Mouse (Mus musculus): ENCODE measurements around the gene Ffar2.

The Ffar2 gene

DNA sequence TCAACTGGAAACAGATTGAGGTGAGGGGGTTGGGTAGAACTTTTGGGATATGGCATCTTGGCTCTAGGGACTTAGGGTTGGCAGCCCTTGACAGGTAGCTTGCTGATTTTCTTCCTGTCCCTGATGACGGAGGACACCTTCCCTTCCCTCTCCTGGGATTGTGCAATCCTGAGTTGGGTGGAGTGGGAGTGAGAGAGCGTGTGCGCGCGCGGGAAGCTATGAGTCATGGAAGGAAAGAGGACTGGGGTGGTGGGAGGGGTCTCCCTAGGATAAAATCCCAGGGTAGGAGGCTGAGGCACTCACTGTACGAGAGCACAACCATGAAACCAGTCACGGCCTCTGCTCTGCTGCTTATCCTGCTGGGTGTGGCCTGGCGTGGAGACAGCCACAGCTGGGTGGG is 47.5 kb downstream of the Ffar2 start:
- DNase-seq (ENCODE audit: extremely low spot score, low spot score) = no peak

DNA sequence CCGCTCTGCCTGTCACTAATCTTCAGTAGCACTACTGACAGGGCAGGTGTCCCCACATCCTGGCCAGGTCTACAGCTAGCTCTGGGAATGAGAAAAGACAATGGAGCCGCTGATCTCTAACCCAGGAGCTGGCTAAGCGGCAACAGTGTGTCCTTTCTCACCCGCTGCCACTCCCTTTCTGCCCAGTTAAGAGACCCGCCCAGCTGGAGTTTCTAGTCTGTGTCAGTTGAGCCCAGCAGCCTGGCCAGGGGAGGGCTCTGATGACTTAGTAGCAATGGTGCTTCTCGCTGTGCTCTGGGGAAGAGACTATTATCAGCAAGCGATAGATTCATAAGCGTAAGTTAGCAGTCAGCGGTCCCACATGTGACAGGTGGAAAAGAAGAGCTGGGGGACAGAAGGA is 54.3 kb downstream of the Ffar2 start:
- DNase-seq (ENCODE audit: extremely low spot score, low spot score) = no peak

All from neural tube, embryonic 10.5 days (tissue).